Mouse (Mus musculus) lung, postnatal 10 days (tissue): Measurements from ENCODE around the gene Bnc2.

Experiments used
- DNase-seq: peaks from one replicate; pipeline ENCODE4 v3.0.0; 2021

Gene Bnc2

GRCm38 (mm10) chr4:84632832-84633789 is 42.0 kb downstream of the Bnc2 start:
- peak; percentile 30 for DNase-seq

DNA sequence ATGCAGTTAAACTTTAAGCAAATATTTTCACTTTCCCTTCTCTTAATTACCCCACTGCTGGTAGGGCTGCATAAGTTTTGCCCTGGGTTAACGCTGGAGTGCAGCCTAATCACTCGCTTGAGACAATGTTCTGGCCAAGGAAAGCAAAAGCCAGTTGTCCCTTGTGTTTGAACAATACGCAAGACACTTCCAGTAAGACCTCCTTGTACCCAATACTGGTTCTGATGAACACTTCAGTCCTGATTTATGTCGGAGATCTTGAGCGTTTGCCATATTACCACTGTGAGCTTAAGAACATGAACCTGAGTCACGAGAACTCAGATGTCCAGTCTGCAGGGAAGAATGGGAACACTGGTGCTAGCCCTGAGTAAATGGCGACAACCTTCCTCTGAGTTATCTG is 47.5 kb downstream of the Bnc2 start:
- DNase-seq: no peak

GRCm38 (mm10) chr4:84623312-84623711 is 51.8 kb downstream of the Bnc2 start:
- no peak for DNase-seq

DNA sequence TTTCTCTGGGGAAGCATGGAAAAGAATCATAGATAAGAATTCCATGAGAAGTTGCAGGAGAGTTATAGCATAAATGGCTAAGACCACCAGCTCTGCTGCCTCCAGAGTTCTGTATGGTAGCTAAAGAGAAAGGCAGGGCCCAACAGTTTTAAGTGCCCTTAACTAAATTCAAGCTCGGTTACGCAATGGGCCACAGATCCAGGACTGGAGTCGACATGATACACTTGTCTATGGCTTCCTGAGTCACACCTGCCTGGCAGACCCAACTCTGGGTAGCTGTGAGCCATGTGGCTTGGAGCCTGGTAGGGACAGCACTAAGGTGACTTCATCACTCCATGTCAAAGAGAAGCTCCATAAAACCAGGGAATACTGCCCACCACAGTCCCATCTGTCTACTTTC is 53.3 kb downstream of the Bnc2 start:
- DNase-seq: no peak

- no peak for DNase-seq
These were observed 65.2 kb downstream of the Bnc2 start for GRCm38 (mm10) chr4:84609861-84610260.

DNA sequence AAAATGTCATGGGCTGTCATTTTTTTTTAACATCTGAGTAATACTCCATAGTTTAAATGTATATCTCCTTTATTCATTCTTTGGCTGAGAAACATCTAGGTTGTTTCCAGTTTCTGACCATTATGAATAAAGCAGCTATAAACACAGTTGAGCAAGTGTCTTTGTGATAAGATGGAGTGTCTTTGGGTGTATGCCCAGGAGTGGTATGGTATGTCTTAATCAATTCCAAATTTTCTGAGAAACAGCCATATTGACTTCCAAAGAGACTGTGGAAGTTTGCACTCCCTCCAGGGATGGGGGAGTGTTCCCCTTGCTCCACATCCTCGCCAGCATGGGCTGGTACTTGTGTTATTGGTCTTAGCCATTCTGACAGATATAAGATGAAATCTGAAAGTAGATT is 70.6 kb downstream of the Bnc2 start:
- DNase-seq: no peak

GRCm38 (mm10) chr4:84580260-84580952 is 94.7 kb downstream of the Bnc2 start:
- no peak for DNase-seq

- no peak for DNase-seq
These were observed 96.8 kb downstream of the Bnc2 start for GRCm38 (mm10) chr4:84578296-84578695.

DNA sequence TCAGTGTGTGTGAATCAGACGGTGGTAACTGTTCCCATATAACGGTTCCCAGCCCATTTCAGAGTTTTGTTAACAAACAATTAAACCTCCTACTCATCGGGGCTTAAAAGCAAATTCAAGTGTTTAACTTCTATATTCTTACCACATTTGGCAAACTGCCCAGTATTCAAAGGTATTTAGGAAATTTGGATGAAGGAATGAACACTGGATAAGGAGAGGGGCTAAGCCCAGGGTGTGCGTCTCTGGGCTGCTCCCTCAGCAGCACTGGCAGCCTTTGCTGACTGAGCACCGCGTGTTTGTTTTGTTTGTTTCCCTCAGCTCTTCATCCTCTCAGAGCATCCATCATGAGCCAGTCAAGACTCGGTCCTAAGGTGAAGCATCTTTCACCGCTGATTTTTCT is 109.0 kb downstream of the Bnc2 start:
- no peak for DNase-seq

- DNase-seq: peak; percentile 67
These were observed 129.7 kb downstream of the Bnc2 start for GRCm38 (mm10) chr4:84545204-84545871.

DNA sequence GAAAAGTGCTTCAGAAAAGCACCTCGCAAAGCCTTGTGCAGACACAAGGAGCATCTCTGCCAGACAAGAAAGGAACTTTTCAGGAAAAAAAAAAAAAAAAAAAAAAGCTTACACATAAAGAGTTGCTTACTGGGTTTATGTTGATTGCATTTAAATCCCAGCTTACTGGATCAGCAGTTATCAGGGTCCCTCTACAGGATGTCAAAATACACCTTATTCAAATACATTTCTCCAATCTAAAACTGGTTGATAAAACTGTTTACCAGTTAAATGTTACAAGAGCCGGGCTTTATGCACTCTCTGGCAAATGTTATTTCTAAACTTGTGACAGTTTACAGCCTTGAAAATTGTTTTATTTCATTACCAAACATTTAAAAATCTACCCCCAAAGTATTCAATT is 130.4 kb downstream of the Bnc2 start:
- no peak for DNase-seq

DNA sequence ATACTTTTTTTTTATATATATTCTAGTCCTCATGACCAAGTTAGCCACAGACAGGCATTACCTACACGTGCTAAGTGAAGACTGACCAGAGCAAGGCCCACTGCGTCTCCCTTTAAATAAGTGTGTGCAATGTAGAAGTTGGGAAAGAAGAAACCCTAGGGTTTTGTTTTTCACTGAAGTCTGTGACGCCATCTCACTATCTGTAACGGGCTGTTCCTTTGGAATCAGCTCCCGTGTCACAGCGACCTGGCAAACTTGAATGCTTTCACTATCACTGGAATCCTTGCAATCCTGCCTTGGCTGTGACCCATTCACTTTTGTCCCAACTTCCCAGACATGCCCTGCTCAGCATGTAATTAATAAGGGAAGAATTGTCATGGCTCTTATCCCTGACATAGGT is 134.5 kb downstream of the Bnc2 start:
- no peak for DNase-seq

DNA sequence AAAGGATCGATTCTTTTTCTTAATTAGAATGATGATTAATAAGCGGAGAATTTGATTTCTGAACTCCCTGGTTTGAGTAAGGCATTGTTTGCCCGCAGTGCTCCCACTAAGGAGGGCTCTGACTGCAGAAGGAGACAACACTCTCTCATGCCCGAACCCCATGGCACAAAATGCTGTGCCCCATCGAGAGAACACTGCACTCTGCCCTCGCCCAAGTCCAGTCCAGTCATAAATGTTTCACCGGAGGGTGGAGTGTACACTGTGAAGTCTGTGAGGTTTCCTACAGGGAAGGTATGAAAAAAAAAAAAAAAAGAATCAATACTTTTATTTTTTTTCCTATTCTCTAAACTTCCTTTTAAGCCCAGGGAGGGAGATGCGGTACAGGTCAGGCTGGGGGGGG is 135.7 kb downstream of the Bnc2 start:
- DNase-seq: no peak

GRCm38 (mm10) chr4:84528886-84529789 is 145.9 kb downstream of the Bnc2 start:
- no peak for DNase-seq

- no peak for DNase-seq
These were observed 146.7 kb downstream of the Bnc2 start for GRCm38 (mm10) chr4:84528358-84528757.

GRCm38 (mm10) chr4:84527066-84527933 is 147.8 kb downstream of the Bnc2 start:
- DNase-seq: no peak

DNA sequence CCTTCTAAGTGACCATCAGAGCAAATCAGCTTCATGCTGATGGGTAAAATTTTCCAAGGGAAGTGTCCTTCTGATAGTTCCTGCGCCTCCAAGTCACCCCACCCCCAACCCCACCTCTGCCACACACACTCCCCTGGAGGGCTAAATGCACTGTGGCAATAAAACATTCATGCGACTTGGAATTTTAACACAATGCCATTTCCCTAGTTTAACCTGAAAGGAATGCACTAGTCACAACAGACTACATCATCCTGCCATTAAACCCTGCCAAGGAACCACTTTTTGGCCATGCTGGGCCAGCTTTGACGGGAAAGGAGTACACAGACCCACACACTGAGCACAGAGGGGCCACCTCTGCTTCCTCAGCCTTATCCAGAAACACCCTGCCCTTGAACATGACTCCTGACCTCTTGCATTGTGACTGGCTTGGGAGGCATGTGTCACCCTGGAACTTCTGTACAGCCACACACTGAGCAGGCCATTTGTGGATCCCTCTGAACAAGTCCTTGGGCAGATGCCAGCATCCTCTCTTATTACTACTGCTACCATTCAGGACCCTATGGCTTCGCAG is 151.3 kb downstream of the Bnc2 start:
- DNase-seq: peak; percentile 32

- DNase-seq: peak; percentile 51
These were observed 151.9 kb downstream of the Bnc2 start for GRCm38 (mm10) chr4:84523211-84523610.

DNA sequence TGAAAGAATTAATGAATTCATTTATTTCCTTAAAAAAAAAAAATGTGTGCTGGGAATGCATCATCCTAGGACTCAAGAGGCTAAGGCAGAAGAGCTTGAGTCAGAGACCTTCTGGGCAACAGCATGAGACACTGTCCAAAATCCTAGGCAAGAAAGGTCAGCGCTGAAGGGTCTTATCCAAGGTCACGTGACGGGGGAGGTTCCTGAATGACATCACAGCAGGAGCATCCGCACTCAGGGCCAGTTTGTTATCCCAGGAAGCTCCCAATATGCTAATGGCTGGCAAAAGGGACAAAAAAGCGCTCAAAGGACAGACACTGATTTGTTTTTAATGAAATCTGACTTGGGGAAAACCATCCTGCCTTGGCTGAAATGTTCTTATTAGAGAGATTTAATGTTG is 153.5 kb downstream of the Bnc2 start:
- no peak for DNase-seq

DNA sequence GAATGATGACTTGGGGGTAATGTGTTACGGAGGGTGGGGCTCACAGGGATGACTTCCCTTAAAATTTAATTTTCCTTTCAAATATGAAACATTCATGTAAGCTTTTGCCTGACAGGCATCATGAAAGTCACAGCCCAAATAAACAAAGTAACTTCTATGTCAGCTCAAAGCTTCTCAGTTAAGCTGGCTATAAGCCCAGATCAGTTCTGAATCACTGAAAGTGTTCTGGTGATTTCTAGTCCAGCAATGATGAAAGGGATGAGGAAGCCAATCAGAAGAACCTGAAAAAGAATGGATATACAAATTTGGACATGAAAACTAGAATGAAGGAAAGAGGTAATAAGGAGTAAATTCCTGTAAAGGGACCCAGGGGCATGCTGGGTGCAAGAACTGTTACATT is 164.6 kb downstream of the Bnc2 start:
- DNase-seq: no peak

DNA sequence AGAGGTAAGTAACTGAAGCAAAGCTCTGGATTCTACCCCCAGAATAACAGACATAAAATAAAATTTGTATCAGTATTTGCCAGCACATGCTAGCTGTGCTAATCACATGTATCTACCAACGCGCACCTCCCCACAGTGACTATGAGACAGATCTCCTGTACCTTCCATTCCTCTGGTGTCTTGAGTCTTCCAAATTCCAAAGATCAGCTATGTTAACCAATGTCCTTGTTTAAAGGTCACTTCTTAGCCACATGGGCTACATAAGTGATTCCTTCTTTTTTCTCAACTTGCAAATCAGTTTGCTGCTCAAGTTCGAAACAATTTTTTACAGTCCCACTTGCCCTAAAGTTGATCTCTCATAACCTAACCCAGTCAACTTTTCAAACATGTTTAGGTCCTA is 167.5 kb downstream of the Bnc2 start:
- DNase-seq: no peak
